Mouse (Mus musculus): ENCODE results near the gene T. TPM values are rescaled to one million over a fixed set of nuclear protein-coding genes. Genes with fewer than 3 reads are reported as not detected.

Gene T
- polyA plus RNA-seq, 1 experiment = not detected

GRCm38 (mm10) chr17:8432179-8432800 lies 1.9 kb upstream of the T start:
- Histone ChIP-seq H3K4me3 (replicated peaks) (no peak overlapping the region), H3K36me3 (replicated peaks; ENCODE audit: low read length) (no peaks in the 10 kb centered on the region), H3K4me1 (peaks cover 18% of the 10 kb centered on the region; the same call in 1 of the 2 replicates), H3K27me3 (replicated peaks) (peaks cover 94% of the 10 kb centered on the region), H3K9me3 (no peaks in the 10 kb centered on the region)
- TF ChIP-seq GATA1 (IDR thresholded peaks at IDR 0.05; ENCODE audit: borderline replicate concordance, low read length) (no peak), FLI1 (IDR thresholded peaks at IDR 0.05; ENCODE audit: low read length) (no peak)

- peaks cover 96% of the 10 kb centered on the region for H3K27me3 ChIP-seq (replicated peaks)
- no peaks in the 10 kb centered on the region for H3K9me3 ChIP-seq
- peaks cover 18% of the 10 kb centered on the region; the same call in 1 of the 2 replicates for H3K4me1 ChIP-seq
- no peak for TF ChIP-seq FLI1 (IDR thresholded peaks at IDR 0.05; ENCODE audit: low read length)
- no peak for TF ChIP-seq GATA1 (IDR thresholded peaks at IDR 0.05; ENCODE audit: borderline replicate concordance, low read length)
- H3K36me3 ChIP-seq (replicated peaks; ENCODE audit: low read length) = no peaks in the 10 kb centered on the region
- no peak overlapping the region for H3K4me3 ChIP-seq (replicated peaks)
These were observed 874 bp upstream of the T start for GRCm38 (mm10) chr17:8433121-8433977.

GRCm38 (mm10) chr17:8436184-8436583 lies 2.0 kb downstream of the T start:
- TF ChIP-seq GATA1 (IDR thresholded peaks at IDR 0.05; ENCODE audit: borderline replicate concordance, low read length) (no peak), FLI1 (IDR thresholded peaks at IDR 0.05; ENCODE audit: low read length) (no peak)
- Histone ChIP-seq H3K27me3 (replicated peaks) (peaks cover 90% of the 10 kb centered on the region), H3K36me3 (replicated peaks; ENCODE audit: low read length) (no peaks in the 10 kb centered on the region)

GRCm38 (mm10) chr17:8444062-8444461 lies 9.8 kb downstream of the T start:
- Histone ChIP-seq H3K9me3 (no peaks in the 10 kb centered on the region), H3K4me3 (replicated peaks) (no peak overlapping the region), H3K27me3 (replicated peaks) (peaks cover 32% of the 10 kb centered on the region), H3K4me1 (peaks cover 8% of the 10 kb centered on the region), H3K36me3 (replicated peaks; ENCODE audit: low read length) (no peaks in the 10 kb centered on the region)
- TF ChIP-seq GATA1 (IDR thresholded peaks at IDR 0.05; ENCODE audit: borderline replicate concordance, low read length) = no peak
- TF ChIP-seq FLI1 (IDR thresholded peaks at IDR 0.05; ENCODE audit: low read length) = no peak

More at GRCm38 (mm10) chr17:8436184-8436583, 2.0 kb downstream of the T start:
- peaks cover 18% of the 10 kb centered on the region; the same call in 1 of the 2 replicates for H3K4me1 ChIP-seq
- H3K4me3 ChIP-seq (replicated peaks) = no peak overlapping the region
- H3K9me3 ChIP-seq = no peaks in the 10 kb centered on the region

GRCm38 (mm10) chr17:8447676-8448192 lies 13.5 kb downstream of the T start:
- H3K36me3 ChIP-seq (replicated peaks; ENCODE audit: low read length) = no peaks in the 10 kb centered on the region
- no peaks in the 10 kb centered on the region for H3K9me3 ChIP-seq
- peaks cover 29% of the 10 kb centered on the region for H3K4me1 ChIP-seq
- H3K4me3 ChIP-seq (replicated peaks) = no peak overlapping the region
- peaks cover 7% of the 10 kb centered on the region for H3K27me3 ChIP-seq (replicated peaks)
- TF ChIP-seq FLI1 (IDR thresholded peaks at IDR 0.05; ENCODE audit: low read length) (no peak), GATA1 (IDR thresholded peaks at IDR 0.05; ENCODE audit: borderline replicate concordance, low read length) (no peak)

- H3K36me3 ChIP-seq (replicated peaks; ENCODE audit: low read length) = no peaks in the 10 kb centered on the region
- H3K4me3 ChIP-seq (replicated peaks) = no peak overlapping the region
- peaks cover 3% of the 10 kb centered on the region for H3K27me3 ChIP-seq (replicated peaks)
- no peak for TF ChIP-seq FLI1 (IDR thresholded peaks at IDR 0.05; ENCODE audit: low read length)
- TF ChIP-seq GATA1 (IDR thresholded peaks at IDR 0.05; ENCODE audit: borderline replicate concordance, low read length) = no peak
- peaks cover 35% of the 10 kb centered on the region for H3K4me1 ChIP-seq
- H3K9me3 ChIP-seq = no peaks in the 10 kb centered on the region
These were observed 14.1 kb downstream of the T start for GRCm38 (mm10) chr17:8448324-8448723.

GRCm38 (mm10) chr17:8455196-8455595 lies 21.0 kb downstream of the T start:
- no peaks in the 10 kb centered on the region for H3K9me3 ChIP-seq
- peak overlapping the region; percentile 82 for H3K4me3 ChIP-seq (replicated peaks)
- no peak for TF ChIP-seq GATA1 (IDR thresholded peaks at IDR 0.05; ENCODE audit: borderline replicate concordance, low read length)
- TF ChIP-seq FLI1 (IDR thresholded peaks at IDR 0.05; ENCODE audit: low read length) = no peak
- H3K36me3 ChIP-seq (replicated peaks; ENCODE audit: low read length) = no peaks in the 10 kb centered on the region
- no peaks in the 10 kb centered on the region for H3K27me3 ChIP-seq (replicated peaks)
- H3K4me1 ChIP-seq = peaks cover 83% of the 10 kb centered on the region

- Histone ChIP-seq H3K27me3 (replicated peaks) (no peaks in the 10 kb centered on the region), H3K4me3 (replicated peaks) (peak overlapping the region; percentile 82), H3K4me1 (peaks cover 80% of the 10 kb centered on the region), H3K36me3 (replicated peaks; ENCODE audit: low read length) (no peaks in the 10 kb centered on the region), H3K9me3 (no peaks in the 10 kb centered on the region)
- TF ChIP-seq GATA1 (IDR thresholded peaks at IDR 0.05; ENCODE audit: borderline replicate concordance, low read length) (no peak), FLI1 (IDR thresholded peaks at IDR 0.05; ENCODE audit: low read length) (no peak)
These were observed 21.4 kb downstream of the T start for GRCm38 (mm10) chr17:8455601-8456000.

GRCm38 (mm10) chr17:8456856-8457460 lies 22.7 kb downstream of the T start:
- H3K4me3 ChIP-seq (replicated peaks) = peak overlapping the region; percentile 76
- H3K36me3 ChIP-seq (replicated peaks; ENCODE audit: low read length) = no peaks in the 10 kb centered on the region
- no peaks in the 10 kb centered on the region for H3K27me3 ChIP-seq (replicated peaks)
- H3K9me3 ChIP-seq = no peaks in the 10 kb centered on the region
- H3K4me1 ChIP-seq = peaks cover 82% of the 10 kb centered on the region
- TF ChIP-seq FLI1 (IDR thresholded peaks at IDR 0.05; ENCODE audit: low read length) (no peak), GATA1 (IDR thresholded peaks at IDR 0.05; ENCODE audit: borderline replicate concordance, low read length) (peak; percentile 81)

All from megakaryocyte, embryonic 14.5 days (primary cell).